Mouse (Mus musculus): ENCODE data around the gene Acss1. TPM values are rescaled to one million over a fixed set of nuclear protein-coding genes. Genes with fewer than 3 reads are reported as not detected.

The Acss1 gene
- 7.6 and 8.4 TPM in 2 replicates for polyA plus RNA-seq (2015; fragmentation: Nextera tagmentation; extraction: Ambion mirVana)

DNA sequence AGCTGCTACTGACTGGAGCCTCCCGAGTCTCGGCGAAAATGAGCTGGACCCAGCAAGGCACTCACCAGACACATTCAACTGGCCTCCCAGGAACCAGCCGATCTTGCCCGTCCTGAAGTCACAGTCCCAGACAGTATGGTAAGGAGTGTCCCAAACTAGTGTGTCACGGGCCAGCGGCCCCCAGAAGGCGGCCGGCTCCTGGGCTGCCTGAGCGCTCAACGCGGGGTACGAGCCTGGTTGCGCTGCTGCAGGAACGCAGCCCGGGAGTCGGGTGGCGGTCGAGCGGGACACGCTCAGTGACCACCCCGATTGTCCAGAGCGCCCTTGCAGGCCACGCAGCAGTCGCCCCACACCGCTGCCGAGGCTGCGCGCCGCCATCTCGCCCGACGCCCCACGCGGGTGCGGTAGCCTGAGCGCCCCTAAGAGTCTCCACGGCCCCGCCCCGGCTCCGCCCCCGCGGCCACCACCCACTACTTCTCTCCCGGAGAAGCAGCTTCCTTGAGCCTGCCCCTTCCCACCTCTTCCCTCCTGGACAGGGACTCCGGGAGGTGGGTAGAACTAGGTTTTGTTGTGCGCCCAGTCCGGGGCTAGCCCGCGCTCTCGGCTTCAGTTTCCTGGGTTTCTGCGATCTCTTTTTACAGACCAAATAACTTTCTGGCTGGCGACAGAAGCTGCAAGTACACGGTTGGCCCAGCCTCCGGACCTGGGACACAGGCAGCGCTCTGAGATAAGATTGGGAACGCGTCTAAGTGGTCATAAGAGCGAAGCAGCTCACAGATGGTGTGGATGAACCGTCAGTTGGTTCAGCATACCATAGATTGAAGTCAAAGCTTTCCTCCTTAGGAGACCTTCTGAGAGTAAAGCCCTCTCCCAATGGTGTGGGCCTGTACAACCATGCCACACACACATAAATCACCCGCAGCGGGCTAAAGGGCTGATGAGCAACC lies at the start of gene Acss1:
Gene Acss1, minus strand, starts transcription at position 681 of the 947 bp plus-strand sequence.
- Histone ChIP-seq H3K9me3 (no peaks in the 10 kb centered on the region), H3K9ac (peak within 1 kb of the TSS; percentile 84), H3K4me3 (peak within 1 kb of the TSS; percentile 74), H3K4me1 (peaks cover 52% of the 10 kb centered on the region), H3K27ac (replicated peaks) (peak within 1 kb of the TSS; percentile 39), H3K27me3 (replicated peaks) (peaks cover 24% of the 10 kb centered on the region), H3K36me3 (no peaks in the 10 kb centered on the region), H3K4me2 (peak within 1 kb of the TSS; percentile 98)
- WGBS = 2% methylated on average over 57 of the region's 61 CpGs
- ATAC-seq (ENCODE audit: extremely low read depth, insufficient number of reproducible peaks, low FRiP score, low TSS enrichment) = peak; percentile 66

DNA sequence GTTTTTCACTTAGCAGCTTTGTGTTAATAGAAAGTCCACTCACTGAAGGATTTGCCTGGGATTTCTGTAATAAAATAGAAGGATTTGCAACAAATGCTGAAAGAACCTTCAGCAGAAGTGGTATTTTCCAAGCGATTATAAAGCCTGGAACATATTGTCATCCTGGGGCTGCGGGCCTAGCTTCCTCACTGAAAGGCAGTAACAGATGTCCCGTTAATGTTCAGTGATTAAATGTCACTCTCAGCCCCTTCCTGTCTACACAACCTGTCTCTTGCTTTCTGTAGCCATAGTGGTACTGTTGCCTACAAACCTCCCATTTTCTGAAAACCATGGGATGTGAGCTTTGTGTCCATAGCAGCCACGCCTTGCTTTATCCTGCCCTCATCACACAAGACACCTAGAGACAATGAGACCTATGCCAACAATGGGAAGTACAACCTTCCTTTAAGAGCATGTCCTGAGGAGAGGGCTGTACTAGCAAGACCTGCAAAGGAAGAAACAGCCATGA lies 43.9 kb upstream of the Acss1 start:
- H3K4me1 ChIP-seq = no peaks in the 10 kb centered on the region
- H3K27me3 ChIP-seq (replicated peaks) = no peaks in the 10 kb centered on the region
- no peak for ATAC-seq (ENCODE audit: extremely low read depth, insufficient number of reproducible peaks, low FRiP score, low TSS enrichment)
- no peaks in the 10 kb centered on the region for H3K9me3 ChIP-seq
- H3K4me3 ChIP-seq = no peak overlapping the region
- H3K9ac ChIP-seq = no peak overlapping the region
- H3K27ac ChIP-seq (replicated peaks) = no peak overlapping the region
- 76% methylated on average over 4 of the region's 4 CpGs for WGBS
- no peaks in the 10 kb centered on the region for H3K36me3 ChIP-seq
- H3K4me2 ChIP-seq = no peak overlapping the region

DNA sequence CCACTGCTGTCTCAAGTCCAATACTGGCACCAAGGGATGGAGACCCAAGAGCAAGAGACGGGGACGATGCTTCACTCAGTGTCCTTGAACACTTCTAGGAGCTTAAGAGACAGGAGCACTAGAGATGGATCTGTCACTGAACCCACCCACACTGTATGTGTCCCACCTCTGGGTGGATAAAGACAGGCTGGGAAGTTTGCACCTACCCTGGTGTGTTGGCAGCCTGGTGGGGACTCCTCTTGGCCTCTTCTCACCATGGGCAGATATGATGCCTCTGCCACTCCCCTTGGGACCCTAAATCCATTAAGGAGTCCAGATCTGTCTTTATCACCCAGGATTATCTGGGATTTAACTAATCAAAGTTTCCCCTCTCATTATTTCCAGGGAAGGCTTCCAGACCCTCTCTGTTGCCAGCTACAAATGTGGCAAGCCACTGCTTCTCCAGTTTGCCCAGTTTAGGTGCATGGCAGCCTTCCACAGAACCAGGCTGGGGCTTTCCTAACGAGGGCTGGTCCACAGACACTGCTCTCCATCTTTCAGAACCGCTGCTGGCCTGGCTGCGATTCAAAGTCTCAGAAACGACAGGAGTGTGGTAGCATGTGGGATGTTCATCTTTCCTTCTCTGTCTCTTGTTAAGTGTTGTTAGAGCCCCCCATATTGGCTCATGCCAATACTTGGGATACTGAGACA lies 23.3 kb upstream of the Acss1 start:
- no peak for ATAC-seq (ENCODE audit: extremely low read depth, insufficient number of reproducible peaks, low FRiP score, low TSS enrichment)
- Histone ChIP-seq H3K27ac (replicated peaks) (no peak overlapping the region), H3K4me3 (no peak overlapping the region), H3K9me3 (no peaks in the 10 kb centered on the region), H3K36me3 (no peaks in the 10 kb centered on the region), H3K4me1 (peaks cover 13% of the 10 kb centered on the region), H3K9ac (no peak overlapping the region), H3K4me2 (no peak overlapping the region), H3K27me3 (replicated peaks) (peaks cover 66% of the 10 kb centered on the region)
- WGBS = 68% methylated on average over 6 of the region's 6 CpGs

DNA sequence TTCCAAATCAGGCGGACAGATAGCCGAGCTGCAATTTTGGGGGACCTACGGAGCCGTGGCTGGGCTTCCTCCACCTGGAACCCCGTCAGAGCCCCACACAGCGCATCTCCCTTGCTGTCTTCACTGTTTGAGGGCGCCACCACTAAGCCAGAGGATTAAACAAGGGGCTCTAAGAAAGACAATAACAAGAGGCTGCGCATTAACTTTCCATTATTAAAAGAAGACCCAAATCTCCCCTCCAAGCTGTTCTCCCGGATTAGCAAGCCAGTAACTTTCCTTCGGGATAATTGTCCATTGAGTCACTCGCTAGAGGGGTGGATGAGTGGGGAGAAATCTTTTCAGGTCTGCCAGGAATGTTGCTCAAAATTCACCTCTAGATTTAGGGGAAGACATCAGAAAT lies 21.9 kb upstream of the Acss1 start:
- H3K4me2 ChIP-seq = no peak overlapping the region
- no peaks in the 10 kb centered on the region for H3K36me3 ChIP-seq
- no peak overlapping the region for H3K4me3 ChIP-seq
- H3K4me1 ChIP-seq = peaks cover 13% of the 10 kb centered on the region
- no peaks in the 10 kb centered on the region for H3K9me3 ChIP-seq
- H3K9ac ChIP-seq = no peak overlapping the region
- 6% methylated on average over 11 of the region's 11 CpGs for WGBS
- no peak for ATAC-seq (ENCODE audit: extremely low read depth, insufficient number of reproducible peaks, low FRiP score, low TSS enrichment)
- H3K27me3 ChIP-seq (replicated peaks) = peaks cover 80% of the 10 kb centered on the region
- H3K27ac ChIP-seq (replicated peaks) = no peak overlapping the region

DNA sequence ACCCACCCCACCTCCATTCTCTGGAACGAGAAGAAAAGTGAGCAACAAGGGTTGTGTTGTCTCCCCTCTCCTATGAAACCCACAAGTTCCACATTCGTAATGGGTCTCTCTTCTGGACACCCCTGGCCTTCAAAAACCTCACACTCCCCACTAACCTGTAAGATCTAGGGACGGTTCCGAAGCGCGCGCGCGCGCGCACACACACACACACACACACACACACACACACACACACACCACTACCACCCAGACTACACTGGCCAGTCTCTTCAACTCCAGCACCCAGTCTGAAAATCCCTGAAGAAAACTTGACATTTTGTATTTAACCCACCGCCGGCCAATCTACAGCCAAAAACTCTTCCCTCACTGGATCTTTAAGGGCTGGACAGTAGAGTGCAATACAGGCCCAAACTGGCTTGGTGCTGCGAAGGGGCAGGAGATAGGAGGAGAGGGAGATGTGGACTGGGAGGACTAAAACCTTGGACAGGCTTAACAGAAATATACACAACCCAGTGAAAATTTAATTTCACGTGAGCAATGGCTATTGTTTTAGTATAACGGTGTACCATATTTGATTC lies 21.0 kb upstream of the Acss1 start, which contains the start of gene Vsx1:
Gene Vsx1, minus strand, starts transcription at position 138 of the 578 bp plus-strand sequence.
- H3K36me3 ChIP-seq = no peaks in the 10 kb centered on the region
- H3K9me3 ChIP-seq = no peaks in the 10 kb centered on the region
- no peak for ATAC-seq (ENCODE audit: extremely low read depth, insufficient number of reproducible peaks, low FRiP score, low TSS enrichment)
- peaks cover 13% of the 10 kb centered on the region for H3K4me1 ChIP-seq
- H3K4me2 ChIP-seq = peak within 1 kb of the TSS; percentile 79
- H3K9ac ChIP-seq = peak within 1 kb of the TSS; percentile 62
- peak within 1 kb of the TSS; percentile 55 for H3K4me3 ChIP-seq
- peaks cover 87% of the 10 kb centered on the region for H3K27me3 ChIP-seq (replicated peaks)
- no peak within 1 kb of the TSS for H3K27ac ChIP-seq (replicated peaks)
- 40% methylated on average over 16 of the region's 16 CpGs for WGBS

DNA sequence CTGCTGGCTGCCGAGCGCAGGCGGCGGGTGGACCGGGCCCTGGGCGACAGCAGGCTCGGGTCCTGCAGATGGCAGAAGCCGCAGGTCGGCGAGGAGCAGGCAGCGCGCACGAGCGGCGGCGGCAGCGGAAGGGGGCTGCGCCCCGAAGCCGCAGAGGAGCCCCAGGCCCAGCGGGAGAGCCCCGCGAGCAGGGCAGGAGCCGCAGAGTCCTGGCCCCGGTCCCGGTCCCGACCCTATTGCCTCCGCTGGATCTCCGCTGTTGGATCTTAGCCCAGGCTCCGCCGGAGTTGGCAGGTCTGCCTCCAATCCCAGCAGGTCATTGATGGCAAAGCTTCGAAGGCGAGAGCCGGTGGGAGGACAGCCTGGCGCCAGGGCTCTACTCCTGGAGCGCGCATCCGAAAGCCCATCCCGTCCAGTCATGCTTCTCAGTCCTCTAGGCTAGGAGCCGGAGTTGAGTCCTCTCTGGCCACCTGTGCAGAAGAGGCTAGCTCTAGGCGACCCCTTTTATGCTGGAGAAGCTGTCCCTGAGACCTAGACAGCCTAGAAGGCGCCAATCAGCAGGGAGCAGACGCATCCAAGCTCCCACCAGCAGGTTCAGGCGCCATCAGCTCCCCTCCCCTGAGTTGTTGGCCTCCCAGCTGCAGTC lies 20.4 kb upstream of the Acss1 start:
- Histone ChIP-seq H3K36me3 (no peaks in the 10 kb centered on the region), H3K9ac (peak overlapping the region; percentile 62), H3K4me2 (peak overlapping the region; percentile 79), H3K9me3 (no peaks in the 10 kb centered on the region), H3K27me3 (replicated peaks) (peaks cover 89% of the 10 kb centered on the region), H3K27ac (replicated peaks) (no peak overlapping the region), H3K4me1 (peaks cover 13% of the 10 kb centered on the region), H3K4me3 (peak overlapping the region; percentile 55)
- under 1% methylated on average over 43 of the region's 44 CpGs for WGBS
- no peak for ATAC-seq (ENCODE audit: extremely low read depth, insufficient number of reproducible peaks, low FRiP score, low TSS enrichment)

DNA sequence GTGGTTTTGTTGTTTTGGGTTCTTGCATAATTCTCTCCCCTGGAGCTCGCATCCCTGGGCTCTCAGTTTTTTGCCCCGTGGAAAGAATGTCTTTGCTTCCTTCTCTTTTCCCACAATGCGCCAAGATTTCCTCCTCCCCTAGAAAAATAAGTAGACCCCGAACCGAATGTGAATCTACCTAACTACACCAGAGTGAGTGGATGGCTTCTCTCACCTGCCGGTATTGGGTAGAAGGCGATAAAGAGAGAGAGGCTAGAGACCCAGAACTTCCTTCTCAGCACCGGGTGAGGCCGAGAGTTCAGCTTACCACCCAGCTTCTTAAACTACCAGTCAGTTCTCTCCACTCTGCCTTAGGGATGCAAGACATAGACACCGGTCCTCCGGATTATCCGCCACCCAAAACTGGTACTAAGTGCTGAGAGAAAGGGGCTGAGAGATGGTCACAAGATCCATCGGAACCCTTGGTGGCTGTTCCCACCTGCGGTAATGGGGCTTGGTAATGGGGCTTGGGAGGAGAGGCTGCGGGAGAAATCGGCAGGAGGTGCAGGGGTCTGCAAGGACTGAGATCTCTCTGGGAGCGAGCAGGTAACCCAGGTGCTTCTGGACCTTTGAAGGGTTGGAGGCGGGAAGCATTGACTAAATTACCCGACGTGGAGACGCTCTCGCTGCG lies 19.7 kb upstream of the Acss1 start:
- H3K36me3 ChIP-seq = no peaks in the 10 kb centered on the region
- peak overlapping the region; percentile 62 for H3K9ac ChIP-seq
- no peak overlapping the region for H3K27ac ChIP-seq (replicated peaks)
- no peaks in the 10 kb centered on the region for H3K9me3 ChIP-seq
- H3K4me2 ChIP-seq = peak overlapping the region; percentile 79
- peak overlapping the region; percentile 55 for H3K4me3 ChIP-seq
- WGBS = 2% methylated on average over 23 of the region's 23 CpGs
- no peak for ATAC-seq (ENCODE audit: extremely low read depth, insufficient number of reproducible peaks, low FRiP score, low TSS enrichment)
- H3K4me1 ChIP-seq = peaks cover 13% of the 10 kb centered on the region
- peaks cover 87% of the 10 kb centered on the region for H3K27me3 ChIP-seq (replicated peaks)

DNA sequence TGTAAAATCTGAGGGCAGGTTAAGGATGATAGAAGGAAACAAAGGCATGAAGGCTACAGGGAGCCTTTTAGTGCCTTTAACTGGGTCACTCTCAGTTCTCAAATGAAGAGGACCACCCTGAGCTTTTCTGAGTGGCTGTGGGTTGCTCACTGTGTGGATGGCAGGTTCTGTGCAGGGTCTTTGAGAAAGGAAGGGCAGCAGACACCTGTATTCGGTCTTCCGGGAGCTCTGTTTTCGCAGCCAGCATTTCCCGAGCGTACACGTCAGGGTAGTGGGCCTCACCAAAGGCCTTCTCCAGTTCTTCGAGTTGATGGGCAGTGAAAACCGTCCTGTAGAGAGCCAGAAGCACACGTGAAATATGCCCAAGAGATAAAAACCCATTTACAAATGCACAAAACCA lies 17.1 kb upstream of the Acss1 start:
- Histone ChIP-seq H3K9ac (no peak overlapping the region), H3K36me3 (no peaks in the 10 kb centered on the region), H3K4me3 (no peak overlapping the region), H3K4me1 (peaks cover 13% of the 10 kb centered on the region), H3K27me3 (replicated peaks) (peaks cover 61% of the 10 kb centered on the region), H3K4me2 (no peak overlapping the region), H3K27ac (replicated peaks) (no peak overlapping the region), H3K9me3 (no peaks in the 10 kb centered on the region)
- 85% methylated on average over 9 of the region's 9 CpGs for WGBS
- no peak for ATAC-seq (ENCODE audit: extremely low read depth, insufficient number of reproducible peaks, low FRiP score, low TSS enrichment)

DNA sequence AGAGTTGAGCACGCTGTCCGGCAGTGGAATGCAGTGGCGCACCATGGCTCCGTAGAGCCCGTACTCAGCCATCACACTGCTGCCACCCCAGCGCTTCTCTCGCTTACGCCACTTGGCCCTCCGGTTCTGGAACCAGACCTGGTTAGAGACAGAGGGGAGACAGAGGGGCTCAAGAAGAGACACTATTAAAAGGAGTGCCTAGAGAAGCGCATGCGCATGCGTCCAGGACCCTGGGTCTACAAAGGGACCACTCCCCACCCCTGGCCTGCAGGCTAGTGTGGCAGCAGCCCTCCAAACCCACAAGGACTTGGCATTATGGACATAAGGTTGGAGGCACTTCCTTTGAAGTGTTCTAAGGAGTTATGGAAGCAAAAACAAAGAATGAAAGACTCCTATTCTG lies 16.2 kb upstream of the Acss1 start:
- Histone ChIP-seq H3K9ac (no peak overlapping the region), H3K4me1 (peaks cover 13% of the 10 kb centered on the region), H3K27me3 (replicated peaks) (peaks cover 52% of the 10 kb centered on the region), H3K27ac (replicated peaks) (no peak overlapping the region), H3K4me2 (no peak overlapping the region), H3K9me3 (no peaks in the 10 kb centered on the region), H3K36me3 (no peaks in the 10 kb centered on the region), H3K4me3 (no peak overlapping the region)
- ATAC-seq (ENCODE audit: extremely low read depth, insufficient number of reproducible peaks, low FRiP score, low TSS enrichment) = no peak
- WGBS = 79% methylated on average over 12 of the region's 12 CpGs

DNA sequence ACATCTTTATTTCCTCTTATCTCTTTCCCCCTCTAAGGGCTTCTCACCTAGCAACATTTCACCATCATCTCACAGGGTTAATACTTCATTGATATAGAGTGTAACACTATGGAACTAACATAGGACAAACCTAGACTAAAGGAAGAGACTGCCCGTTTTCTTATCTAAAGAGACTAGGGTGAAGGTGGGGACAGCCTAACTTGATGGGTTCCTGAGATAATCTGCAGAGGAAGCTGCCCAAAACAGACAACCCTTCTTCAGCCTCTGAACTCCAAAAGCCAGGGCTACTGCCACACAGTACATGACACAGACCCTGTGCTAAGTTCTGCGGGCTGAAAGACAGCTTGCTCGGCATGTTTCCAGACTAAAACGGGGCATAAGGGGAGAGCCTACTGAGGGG lies 13.3 kb upstream of the Acss1 start:
- Histone ChIP-seq H3K36me3 (no peaks in the 10 kb centered on the region), H3K9ac (no peak overlapping the region), H3K27ac (replicated peaks) (no peak overlapping the region), H3K9me3 (no peaks in the 10 kb centered on the region), H3K4me2 (no peak overlapping the region), H3K4me1 (no peaks in the 10 kb centered on the region), H3K27me3 (replicated peaks) (peaks cover 27% of the 10 kb centered on the region), H3K4me3 (no peak overlapping the region)
- ATAC-seq (ENCODE audit: extremely low read depth, insufficient number of reproducible peaks, low FRiP score, low TSS enrichment) = no peak
- 38% methylated on average over 4 of the region's 4 CpGs for WGBS

Measured in heart, embryonic 13.5 days (tissue).